Mouse (Mus musculus) embryonic stem cell, embryonic (primary cell): ENCODE measurements at regions not wholly inside any gene's neighbourhood (a gene's known extent, or its start where the extent isn't known, plus 50 kb on each side); places are given as distances from the start of the nearest gene placed in this dataset.
"Not testable (repeated sequence)": the region's sequence is repeated elsewhere in the genome, so short reads cannot be mapped to it uniquely, and the experiment has no call there.

ENCODE experiments used
- CTCF ChIA-PET, 4 experiments: fragments of 300-600 bp in 2 of 4; fragments of 350-600 bp in 2 of 4; sonication (Branson Sonifier 250); formaldehyde crosslinking; loops; one replicate each; lab custom pipeline; 2022; ENCODE audit warnings: inconsistent platforms in 2 of 4; lab: Charles Lee
- POLR2A ChIA-PET, 4 experiments: fragments of 300-600 bp in 2 of 4; fragments of 350-600 bp in 2 of 4; sonication (Branson Sonifier 250); formaldehyde crosslinking; loops; one replicate each; lab custom pipeline; 2022; ENCODE audit warnings: antibody characterized with exemption in 4 of 4, inconsistent platforms in 1 of 4; lab: Charles Lee

DNA sequence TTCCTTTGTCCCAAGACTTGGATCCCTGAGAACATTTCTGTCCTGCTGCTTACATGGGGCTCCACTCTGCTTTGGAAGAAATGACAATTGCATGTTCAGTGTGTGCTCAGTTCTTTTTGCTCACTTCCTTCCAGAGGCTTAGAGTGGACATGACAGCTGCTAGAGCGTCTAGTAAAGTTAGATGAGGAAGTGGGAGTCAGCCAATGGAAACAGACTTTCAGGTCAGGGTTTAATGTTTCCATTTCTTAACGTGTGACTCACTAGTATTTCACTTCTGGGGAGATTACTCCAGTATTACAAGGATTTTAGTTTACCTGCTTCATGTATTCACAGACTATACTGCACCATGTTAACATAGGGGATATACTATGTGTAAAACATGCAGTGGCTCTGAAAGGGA, 759.3 kb upstream of the Gm38303 start:
- ChIA-PET CTCF (interaction anchor here in 1 of 4 experiments (0.7 kb wide), 1 partner anchor 1875 kb away, joined by 3 read pairs; no protein-coding TSS in a partner anchor), POLR2A (no interaction called here)

DNA sequence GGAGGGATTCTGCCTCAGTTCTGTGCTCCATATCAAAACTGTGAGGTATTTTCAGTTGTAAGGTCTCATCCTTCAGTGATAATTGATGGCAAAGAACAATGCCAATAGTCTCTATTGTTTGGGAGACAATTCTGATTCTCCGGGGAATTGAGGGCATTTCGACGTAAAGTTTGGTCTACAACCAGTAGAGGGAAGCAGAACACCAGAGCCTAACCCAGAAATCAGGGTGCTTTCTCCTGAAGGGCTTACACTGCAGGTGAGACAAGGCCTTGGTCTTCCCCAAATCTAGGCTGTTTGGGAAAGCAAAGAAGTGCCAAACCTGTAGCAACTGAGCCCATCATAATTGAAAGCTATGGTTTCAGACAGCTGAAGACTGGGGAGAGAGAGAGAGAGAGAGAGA, 758.7 kb upstream of the Gm38303 start:
- POLR2A ChIA-PET, result no interaction called here

DNA sequence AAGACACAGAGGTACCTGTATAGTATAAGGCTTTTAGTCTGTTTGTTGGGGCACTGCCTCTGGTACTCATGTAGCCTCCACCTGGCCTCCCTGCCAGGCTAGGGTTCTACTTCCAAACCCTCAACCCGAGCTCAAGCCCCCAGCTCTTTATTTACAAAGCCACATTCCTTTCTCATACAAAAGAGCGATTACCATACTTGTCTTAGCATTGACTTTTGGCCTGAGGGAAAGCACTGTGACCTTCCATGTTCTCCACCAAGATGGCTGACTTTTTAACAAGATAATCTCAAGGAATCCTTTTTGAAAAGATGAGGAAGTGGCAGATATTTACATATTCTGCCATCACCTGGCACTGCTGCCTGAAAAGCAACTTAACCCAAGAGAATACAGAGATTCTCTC, 747.8 kb upstream of the Gm38303 start:
- CTCF ChIA-PET, result no interaction called here
- POLR2A ChIA-PET, result interaction anchor here in 3 of 4 experiments (0.6 to 1.2 kb wide), 4 partner anchors 129 to 684 kb away, joined by 3 to 8 read pairs (median 4); no protein-coding TSS in a partner anchor

More for the DNA sequence above, 758.7 kb upstream of the Gm38303 start:
- CTCF ChIA-PET, result interaction anchor here in 1 of 4 experiments (0.7 kb wide), 1 partner anchor 1875 kb away, joined by 3 read pairs; no protein-coding TSS in a partner anchor

DNA sequence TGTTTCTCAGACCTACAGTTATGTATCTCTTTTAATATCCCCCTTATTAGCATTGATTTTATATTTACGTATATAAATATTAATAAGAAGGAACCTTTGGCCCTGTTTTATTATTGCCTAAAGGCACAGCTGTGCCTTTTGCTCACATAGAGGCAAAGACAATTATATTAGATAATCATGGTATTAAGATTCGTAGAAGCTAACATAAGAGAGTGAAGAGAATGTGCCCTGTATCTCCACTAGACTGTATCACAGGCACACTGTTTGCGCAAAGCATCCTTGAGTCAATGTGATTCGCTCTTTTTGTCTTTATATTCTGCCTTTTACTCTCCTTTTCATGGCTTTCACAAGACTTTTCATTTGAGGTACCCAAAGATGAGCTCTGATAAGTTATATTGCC, 738.5 kb upstream of the Gm38303 start:
- ChIA-PET CTCF (no interaction called here), POLR2A (no interaction called here)

DNA sequence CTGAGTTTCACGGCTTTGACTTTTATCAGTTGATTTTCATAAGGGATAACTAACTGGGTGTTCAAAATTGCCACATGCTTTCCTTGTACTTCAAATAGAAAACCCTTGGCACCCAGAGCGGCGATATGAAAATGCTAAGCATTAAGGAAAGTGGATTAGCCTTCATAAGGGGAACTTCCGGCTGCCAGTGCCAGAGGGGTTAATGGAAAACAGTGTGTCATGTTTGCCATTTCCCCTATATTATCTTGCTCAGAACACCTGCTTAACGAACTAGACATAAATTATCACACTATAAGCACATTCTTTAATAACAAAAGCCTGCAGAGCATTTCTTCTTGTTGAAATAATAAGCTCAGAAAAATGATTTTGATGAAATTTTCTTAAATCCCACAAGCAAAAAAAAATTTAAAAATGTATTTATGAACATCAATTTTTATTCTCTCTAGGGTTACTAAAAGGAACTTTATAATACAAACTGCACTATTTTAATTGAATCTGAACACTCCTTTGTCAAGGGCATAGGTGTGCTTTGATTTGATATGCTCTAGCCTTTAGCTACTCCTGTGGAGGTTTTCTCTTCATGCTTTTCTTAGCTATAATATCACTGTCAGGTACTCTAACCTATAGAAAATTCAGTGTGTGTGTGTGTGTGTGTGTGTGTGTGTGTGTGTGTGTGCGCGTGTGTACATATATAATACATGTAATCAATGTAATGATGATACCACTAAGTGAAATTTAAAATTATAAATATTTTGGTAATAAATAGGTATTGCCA, 699.7 kb upstream of the Gm38303 start:
- CTCF ChIA-PET, result interaction anchor here in 1 of 4 experiments (0.6 kb wide), 1 partner anchor 52 kb away, joined by 3 read pairs; no protein-coding TSS in a partner anchor

DNA sequence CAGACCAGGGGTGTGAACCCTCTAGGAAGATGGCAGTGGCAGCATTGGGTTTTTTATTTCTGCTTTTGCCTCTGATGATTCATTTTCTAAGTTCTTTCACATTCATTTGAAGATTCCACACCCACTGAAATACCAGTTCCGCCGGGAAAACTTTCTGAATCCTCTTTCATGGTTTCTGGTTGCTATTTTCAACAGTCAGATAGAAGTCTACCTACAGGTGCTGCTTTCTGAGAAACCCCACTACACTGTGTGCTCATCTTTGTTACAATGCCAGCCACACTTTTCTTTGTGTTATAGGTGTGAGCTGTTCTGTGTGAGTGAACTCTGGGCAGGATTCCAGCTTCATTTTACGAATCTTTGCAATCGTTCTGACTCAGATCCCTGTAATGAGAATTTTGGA, 694.5 kb upstream of the Gm38303 start:
- POLR2A ChIA-PET, result no interaction called here
- CTCF ChIA-PET, result no interaction called here

More for the DNA sequence above, 699.7 kb upstream of the Gm38303 start:
- POLR2A ChIA-PET, result no interaction called here

DNA sequence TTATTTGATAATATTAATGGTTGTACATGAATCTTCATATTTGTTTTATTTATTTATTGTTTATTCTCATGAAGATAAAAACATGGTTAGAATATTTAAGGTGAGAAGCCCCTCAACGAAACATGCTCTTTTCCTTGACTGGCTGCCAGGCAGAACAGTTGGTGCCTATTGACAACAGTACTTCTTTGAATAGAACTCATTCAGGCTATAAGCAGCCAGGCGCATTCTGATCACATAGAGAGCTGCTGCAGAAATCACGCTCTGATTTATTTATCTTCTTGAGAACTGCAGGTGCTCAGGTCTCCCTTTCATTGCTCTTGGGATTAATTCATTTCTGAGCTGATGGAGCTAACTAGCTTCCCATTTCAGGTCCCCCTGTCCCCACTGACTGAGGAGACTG, 688.9 kb upstream of the Gm38303 start:
- ChIA-PET POLR2A (no interaction called here), CTCF (no interaction called here)

DNA sequence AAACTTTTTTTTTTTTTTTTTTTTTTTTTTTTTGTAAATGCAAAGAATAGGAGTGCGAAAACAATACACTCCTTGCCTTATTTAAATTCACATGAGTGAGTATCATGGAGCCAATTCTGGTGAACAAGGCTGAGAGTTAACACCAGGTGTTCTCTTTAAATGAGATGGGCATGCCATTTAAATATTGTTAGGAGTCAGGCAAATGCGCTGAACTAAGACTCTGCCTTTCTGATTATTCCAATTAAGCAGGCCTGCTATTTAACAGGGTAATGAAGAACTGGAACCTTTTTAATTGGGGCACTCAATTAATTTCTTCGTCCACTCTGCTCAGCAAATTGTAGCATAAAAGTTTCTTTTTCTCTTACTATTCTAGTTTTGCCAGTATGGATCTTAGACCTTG, 684.6 kb upstream of the Gm38303 start:
- POLR2A ChIA-PET, result no interaction called here
- CTCF ChIA-PET, result no interaction called here

DNA sequence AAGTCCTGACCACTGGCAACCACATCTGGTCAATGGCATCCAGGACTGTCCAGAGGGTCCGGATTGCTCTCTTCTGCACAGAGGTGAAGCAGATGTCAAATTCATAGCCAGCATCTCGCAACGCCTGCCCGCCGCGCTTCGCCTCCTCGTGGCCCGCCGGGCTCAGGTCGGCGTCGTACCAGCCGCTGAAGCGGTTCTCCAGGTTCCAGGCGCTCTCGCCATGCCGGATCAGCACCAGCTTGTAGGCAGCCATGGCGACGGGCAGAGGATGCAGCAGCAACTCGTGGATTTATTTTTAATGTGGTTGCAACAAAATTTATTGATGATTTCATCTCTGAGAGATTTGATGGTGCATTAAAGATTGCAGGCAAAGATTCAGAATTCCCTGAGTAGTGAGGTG, 679.4 kb upstream of the Gm38303 start:
- CTCF ChIA-PET, POLR2A ChIA-PET: not testable (repeated sequence)

DNA sequence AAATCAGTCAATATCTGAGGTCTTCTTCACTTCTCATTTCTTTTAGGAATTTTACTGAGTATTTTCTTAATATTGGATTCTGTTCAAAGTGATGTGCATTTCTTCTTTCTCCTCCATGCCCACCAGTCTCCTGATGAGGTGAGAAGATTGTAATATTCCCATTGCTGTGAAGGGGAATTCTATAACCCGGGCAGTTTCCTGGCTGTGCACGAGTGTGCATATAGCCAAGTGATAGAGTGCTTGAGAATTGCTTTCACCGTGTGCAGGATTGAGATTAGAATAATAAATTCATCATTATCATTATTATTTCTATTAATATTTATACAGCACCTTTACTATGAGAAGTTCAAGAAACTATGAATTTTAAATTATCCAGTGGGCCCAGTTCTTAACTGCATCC, 671.9 kb upstream of the Gm38303 start:
- CTCF ChIA-PET, result no interaction called here

DNA sequence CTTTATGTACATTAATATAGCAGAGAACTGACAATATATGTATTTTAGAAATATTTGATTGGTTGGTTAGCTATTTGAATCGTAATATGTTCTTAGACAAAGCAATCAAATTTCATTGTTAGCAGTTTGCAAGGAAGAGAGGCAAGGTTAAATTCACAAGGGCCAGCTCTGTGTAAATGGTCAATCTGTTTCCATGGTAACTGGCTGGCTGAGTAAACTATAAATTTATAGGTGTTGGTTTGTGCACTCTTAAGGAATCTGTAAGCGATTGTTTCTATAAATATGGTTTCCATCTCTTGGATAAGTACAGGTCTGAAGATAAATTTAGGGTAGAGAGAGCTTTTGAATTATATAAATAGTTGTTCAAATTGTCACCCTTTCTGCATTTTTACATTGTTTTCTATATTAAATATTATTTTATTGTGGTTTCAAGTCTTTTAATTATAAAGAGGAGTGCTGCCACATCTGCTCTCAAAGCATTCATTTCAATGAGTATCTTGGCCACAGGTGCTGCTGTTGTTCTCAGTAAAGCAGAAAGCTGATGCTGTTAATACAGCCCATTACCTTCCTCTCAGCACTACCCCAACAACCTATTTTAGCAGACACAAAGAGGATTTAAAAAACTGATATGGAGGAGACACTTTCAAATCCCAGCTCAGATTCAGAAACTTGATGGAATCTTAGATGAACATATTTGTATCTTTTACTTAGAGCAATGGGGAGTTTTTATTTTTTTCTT, 671.2 kb upstream of the Gm38303 start:
- POLR2A ChIA-PET, result no interaction called here
- CTCF ChIA-PET, result no interaction called here

More for the DNA sequence above, 671.9 kb upstream of the Gm38303 start:
- POLR2A ChIA-PET, result no interaction called here

DNA sequence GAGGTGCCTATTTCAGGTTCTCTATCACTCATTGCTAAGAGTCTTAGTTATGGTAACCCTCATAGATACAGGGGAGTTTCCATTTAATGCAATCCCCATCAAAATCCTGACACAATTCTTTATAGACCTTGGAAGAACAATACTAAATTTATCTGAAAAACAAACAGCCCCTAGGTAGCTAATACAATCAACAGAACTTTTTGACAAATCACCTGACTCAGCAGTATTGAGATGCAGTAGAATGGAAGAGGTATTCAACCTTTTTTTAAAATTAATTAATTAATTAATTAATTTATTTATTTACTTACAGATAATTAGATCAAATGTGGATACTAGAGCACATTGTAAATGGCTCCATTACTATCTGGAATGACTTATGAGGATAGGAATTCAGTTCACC, 643.5 kb upstream of the Gm38303 start:
- ChIA-PET POLR2A (no interaction called here), CTCF (no interaction called here)

DNA sequence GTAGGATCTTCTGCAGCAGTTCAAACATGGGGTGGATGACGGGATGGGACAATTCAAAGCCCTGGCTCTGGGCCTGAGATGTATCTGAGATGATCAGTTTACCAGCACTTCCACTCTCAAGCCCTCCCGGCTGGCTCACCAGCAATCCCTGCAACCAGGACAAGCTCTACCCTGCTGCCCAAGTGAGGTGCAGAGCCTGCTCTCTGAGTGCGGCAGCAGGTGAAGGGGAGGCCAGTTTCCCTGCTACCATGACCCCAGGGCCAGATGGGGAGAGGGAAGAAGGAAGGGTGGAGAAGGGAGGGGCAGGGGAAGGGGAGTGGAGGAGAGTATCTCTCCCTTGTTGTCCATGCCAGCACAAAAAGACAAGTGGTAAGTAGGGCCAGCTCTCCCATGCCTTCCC, 638.9 kb upstream of the Gm38303 start:
- ChIA-PET CTCF (no interaction called here), POLR2A (no interaction called here)

DNA sequence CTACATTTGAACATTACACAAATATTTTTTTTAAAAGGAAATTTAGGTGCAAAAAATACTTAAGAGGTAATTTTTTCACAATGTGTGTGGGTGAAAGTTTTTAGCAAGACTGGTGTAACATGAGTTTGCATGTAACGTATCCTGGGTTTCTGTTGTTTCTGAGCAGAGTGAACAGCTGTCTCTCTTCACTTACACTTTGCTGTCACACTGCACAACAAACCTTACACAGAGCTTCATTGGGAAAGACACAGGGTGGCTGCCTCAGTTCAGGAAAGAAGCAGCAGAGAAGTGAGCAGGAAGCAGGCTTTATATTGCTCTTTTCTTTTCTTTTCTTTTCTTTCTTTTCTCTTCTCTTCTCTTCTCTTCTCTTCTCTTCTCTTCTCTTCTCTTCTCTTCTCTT, 617.1 kb upstream of the Gm38303 start:
- CTCF ChIA-PET, result no interaction called here
- POLR2A ChIA-PET, result no interaction called here

DNA sequence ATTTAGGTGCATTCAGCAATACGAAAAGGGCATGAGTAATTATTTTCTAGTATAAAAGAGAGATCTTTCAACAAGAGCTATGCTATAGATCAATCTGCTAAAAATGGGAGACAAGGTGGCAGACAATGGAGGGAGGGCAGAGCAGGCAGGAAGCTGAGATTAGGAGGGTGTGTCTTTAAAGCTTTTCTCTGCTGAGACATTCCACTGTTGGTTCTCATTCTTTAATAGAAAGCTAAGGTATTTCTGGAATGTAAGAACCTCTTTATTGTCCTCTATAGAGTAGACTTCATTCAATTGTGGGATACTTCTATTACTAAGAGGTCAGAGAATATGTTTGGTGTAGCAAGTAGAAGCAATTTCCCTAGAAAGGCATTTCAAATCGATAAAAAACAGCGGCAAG, 581.6 kb upstream of the Gm38303 start:
- POLR2A ChIA-PET, result interaction anchor here in 1 of 4 experiments (0.9 kb wide), 1 partner anchor 295 kb away, joined by 4 read pairs; no protein-coding TSS in a partner anchor
- CTCF ChIA-PET, result no interaction called here

DNA sequence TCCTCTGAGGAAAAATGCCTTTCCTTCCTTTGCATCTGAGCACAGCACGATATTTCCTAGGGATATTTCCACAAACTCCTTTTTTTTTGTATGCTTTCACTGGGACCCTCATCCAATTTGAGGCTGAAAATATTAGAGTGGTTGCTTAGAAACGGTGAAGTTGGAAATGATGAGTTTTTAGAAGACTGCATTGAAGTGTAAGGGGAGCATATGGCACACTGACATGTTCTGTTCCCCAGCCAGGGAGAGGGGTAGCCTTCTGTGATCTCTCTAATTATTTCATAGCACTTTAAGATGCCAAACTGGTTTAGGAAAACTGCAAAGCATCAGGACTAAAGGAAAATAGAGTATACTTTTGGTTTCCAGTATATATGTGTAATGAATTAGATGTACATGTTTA, 556.5 kb upstream of the Gm38303 start:
- CTCF ChIA-PET, result no interaction called here
- POLR2A ChIA-PET, result no interaction called here
